Mouse (Mus musculus) limb, embryonic 12.5 days (tissue): ENCODE measurements around the gene Lrmda. TPM values are rescaled to one million over a fixed set of nuclear protein-coding genes. Genes with fewer than 3 reads are reported as not detected.

ENCODE experiments used
- ATAC-seq: fragments of 200-750 bp; cut with Nextera tagmentation; 2 replicates; pipeline ENCODE4 v1.8.0; 2017; ENCODE audit warnings: low read depth, moderate TSS enrichment; ENCODE audit not compliant: insufficient number of reproducible peaks, insufficient read depth, low FRiP score, low TSS enrichment
- H3K27ac ChIP-seq: fragments of 300-500 bp; sonication (generic); 2 replicates; pipeline ENCODE4 v1.5.1; 2016; ENCODE audit warnings: mild to moderate bottlenecking, moderate library complexity
- H3K27me3 ChIP-seq: fragments of 300-500 bp; sonication (generic); 2 replicates; pipeline ENCODE4 v1.6.1; 2016; ENCODE audit warnings: mild to moderate bottlenecking, moderate library complexity
- H3K36me3 ChIP-seq: fragments of 300-500 bp; sonication (generic); 2 replicates; pipeline ENCODE4 v1.6.1; 2016; ENCODE audit warnings: mild to moderate bottlenecking, moderate library complexity
- H3K4me1 ChIP-seq: fragments of 300-500 bp; sonication (generic); replicated peaks from 2 replicates; pipeline ENCODE4 v1.6.1; 2016
- H3K4me2 ChIP-seq: fragments of 300-500 bp; sonication (generic); 2 replicates; pipeline ENCODE4 v1.6.1; 2016; ENCODE audit warnings: mild to moderate bottlenecking, moderate library complexity
- H3K4me3 ChIP-seq: fragments of 300-500 bp; sonication (generic); replicated peaks from 2 replicates; pipeline ENCODE4 v1.5.1; 2016; ENCODE audit warnings: mild to moderate bottlenecking
- H3K9ac ChIP-seq: fragments of 300-500 bp; sonication (generic); replicated peaks from 2 replicates; pipeline ENCODE4 v1.6.1; 2016; ENCODE audit warnings: mild to moderate bottlenecking, moderate library complexity
- H3K9me3 ChIP-seq: fragments of 300-500 bp; sonication (generic); 2 replicates; pipeline ENCODE4 v1.6.1; 2016; ENCODE audit warnings: mild to moderate bottlenecking, moderate library complexity
- WGBS: fragments of 180-500 bp; shearing (Covaris S2); methylation state at CpG from one replicate; pipeline ENCODE4 v1.1.7; 2016; 5-methylcytosine and 5-hydroxymethylcytosine counted together
- polyA plus RNA-seq: library from polyadenylated mRNA; unstranded; fragments of >200 nt; fragmentation: Nextera tagmentation; extraction: Ambion mirVana; gene quantifications from 2 replicates; pipeline ENCODE4 v1.2.1, GENCODE M21; 2016

Gene Lrmda
- polyA plus RNA-seq, 1 experiment from 2014 or later, result 0.41 TPM

DNA sequence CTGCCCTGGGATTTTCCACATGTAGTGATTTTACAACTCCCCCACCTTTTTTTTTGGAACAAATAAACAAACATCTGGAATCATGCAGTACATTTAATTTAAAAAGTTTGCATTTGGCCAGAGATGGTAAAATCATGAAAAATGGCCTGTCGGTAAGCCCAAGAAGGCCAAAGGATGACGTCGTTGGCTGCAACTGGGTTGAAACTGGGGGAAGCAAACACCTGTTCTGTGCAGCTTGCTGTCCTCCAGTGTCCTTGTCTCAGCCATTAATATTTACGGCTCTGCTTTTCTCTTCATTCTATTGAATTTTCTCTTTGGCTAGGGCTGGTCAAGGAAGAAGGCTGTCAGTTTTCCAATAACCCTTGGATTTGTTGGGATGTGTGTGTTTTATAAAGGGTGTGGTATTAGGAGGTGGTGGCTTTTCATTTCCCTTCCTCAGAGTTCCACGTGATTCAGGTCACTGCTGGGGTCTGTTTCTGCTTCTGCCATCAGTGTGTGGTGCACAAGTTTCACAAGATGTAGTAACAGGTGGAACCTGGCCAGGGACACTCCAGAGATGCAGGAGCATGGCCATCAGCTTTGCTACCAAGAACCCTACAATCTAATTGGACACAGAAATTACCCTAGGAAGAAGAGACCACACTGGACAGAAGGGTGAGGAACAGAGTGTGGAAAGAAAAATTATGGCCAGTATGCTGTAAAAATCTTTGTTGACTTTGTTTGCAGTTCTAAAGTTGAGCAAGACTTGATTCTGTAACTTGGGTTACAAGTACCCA, 827.7 kb downstream of the Lrmda start:
- no peak for ATAC-seq
- no peak overlapping the region for H3K4me2 ChIP-seq
- 61% methylated on average over 5 of the region's 5 CpGs for WGBS

GRCm38 (mm10) chr14:22849108-22849507, 829.6 kb downstream of the Lrmda start:
- no peak for ATAC-seq
- WGBS, result 89% methylated on average over 2 of the region's 2 CpGs
- no peaks in the 10 kb centered on the region for H3K9me3 ChIP-seq
- H3K4me3 ChIP-seq, result no peak overlapping the region
- no peak overlapping the region for H3K27ac ChIP-seq
- H3K9ac ChIP-seq, result no peak overlapping the region
- H3K27me3 ChIP-seq, result no peaks in the 10 kb centered on the region
- no peak overlapping the region for H3K4me2 ChIP-seq
- peaks cover 8% of the 10 kb centered on the region; the same call in 1 of the 2 replicates for H3K4me1 ChIP-seq
- no peaks in the 10 kb centered on the region for H3K36me3 ChIP-seq

More for the DNA sequence above, 827.7 kb downstream of the Lrmda start:
- H3K4me1 ChIP-seq, result peaks cover 8% of the 10 kb centered on the region; the same call in 1 of the 2 replicates
- H3K27ac ChIP-seq, result no peak overlapping the region
- H3K9me3 ChIP-seq, result no peaks in the 10 kb centered on the region
- no peaks in the 10 kb centered on the region for H3K36me3 ChIP-seq
- H3K27me3 ChIP-seq, result no peaks in the 10 kb centered on the region
- H3K9ac ChIP-seq, result no peak overlapping the region
- no peak overlapping the region for H3K4me3 ChIP-seq

GRCm38 (mm10) chr14:22860631-22861030, 841.1 kb downstream of the Lrmda start:
- Histone ChIP-seq H3K4me3 (no peak overlapping the region), H3K9ac (no peak overlapping the region), H3K9me3 (no peaks in the 10 kb centered on the region), H3K27me3 (peaks cover 6% of the 10 kb centered on the region), H3K36me3 (no peaks in the 10 kb centered on the region), H3K27ac (no peak overlapping the region), H3K4me2 (no peak overlapping the region), H3K4me1 (peaks cover 15% of the 10 kb centered on the region)
- ATAC-seq, result no peak
- WGBS, result 67% methylated on average over 4 of the region's 4 CpGs

DNA sequence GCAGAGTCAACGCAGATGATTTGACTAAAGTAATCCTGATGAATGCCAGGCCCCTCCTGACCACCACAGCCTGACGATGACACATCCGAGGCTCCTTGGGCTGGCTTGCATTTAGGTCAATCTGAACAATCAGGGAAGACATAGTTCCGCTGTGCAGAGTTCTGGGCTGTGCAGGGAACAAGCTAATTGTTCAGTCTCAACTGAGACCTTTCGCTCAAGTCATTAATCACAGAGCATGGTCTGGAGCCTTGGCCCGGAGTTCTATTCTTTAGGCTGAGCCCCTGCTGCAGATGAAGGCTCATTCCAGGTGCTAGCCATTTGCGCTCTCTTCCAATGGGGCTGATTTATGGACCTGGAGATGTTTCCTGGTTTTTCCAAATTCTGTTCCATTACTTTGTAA, 844.6 kb downstream of the Lrmda start:
- Histone ChIP-seq H3K36me3 (no peaks in the 10 kb centered on the region), H3K4me2 (no peak overlapping the region), H3K9me3 (no peaks in the 10 kb centered on the region), H3K9ac (no peak overlapping the region), H3K4me3 (no peak overlapping the region), H3K27ac (peak overlapping the region; percentile 14; the same call in 1 of the 2 replicates), H3K4me1 (peaks cover 15% of the 10 kb centered on the region; the same call in 1 of the 2 replicates), H3K27me3 (peaks cover 6% of the 10 kb centered on the region)
- 20% methylated on average over 7 of the region's 7 CpGs for whole genome bisulfite sequencing
- ATAC-seq, result peak; percentile 66; the same call in 1 of the 2 replicates

GRCm38 (mm10) chr14:22874584-22874983, 855.1 kb downstream of the Lrmda start:
- H3K36me3 ChIP-seq, result no peaks in the 10 kb centered on the region
- 75% methylated on average over 3 of the region's 3 CpGs for WGBS
- no peaks in the 10 kb centered on the region for H3K9me3 ChIP-seq
- no peak for ATAC-seq
- no peaks in the 10 kb centered on the region for H3K27me3 ChIP-seq
- H3K4me2 ChIP-seq, result no peak overlapping the region
- no peak overlapping the region for H3K27ac ChIP-seq
- H3K9ac ChIP-seq, result no peak overlapping the region
- no peak overlapping the region for H3K4me3 ChIP-seq
- no peaks in the 10 kb centered on the region for H3K4me1 ChIP-seq

DNA sequence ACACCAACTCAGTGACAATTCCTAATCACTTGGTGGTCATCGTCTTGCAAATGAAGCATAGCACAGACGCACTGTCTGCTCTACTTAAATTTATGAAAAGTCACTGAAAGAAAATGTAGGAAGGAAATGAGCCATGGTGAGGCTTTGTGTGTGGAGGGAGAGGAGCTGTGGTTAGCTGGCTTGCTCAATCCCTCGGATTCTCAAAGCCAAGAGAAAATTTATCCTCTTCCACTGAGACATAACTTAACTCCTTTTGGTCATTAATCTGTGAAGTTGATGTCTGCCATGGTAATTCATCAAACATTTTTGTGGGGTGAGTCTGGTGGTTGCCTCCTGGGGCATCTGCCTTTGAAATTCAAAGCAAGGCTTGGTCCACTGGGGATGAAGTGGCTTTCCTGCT, 867.7 kb downstream of the Lrmda start:
- H3K36me3 ChIP-seq, result no peaks in the 10 kb centered on the region
- ATAC-seq, result no peak
- peaks cover 6% of the 10 kb centered on the region; the same call in 1 of the 2 replicates for H3K27me3 ChIP-seq
- H3K4me3 ChIP-seq, result no peak overlapping the region
- no peak overlapping the region for H3K27ac ChIP-seq
- no peak overlapping the region for H3K4me2 ChIP-seq
- 78% methylated on average over 3 of the region's 3 CpGs for WGBS
- H3K9ac ChIP-seq, result no peak overlapping the region
- H3K4me1 ChIP-seq, result 0 out of 2 replicates have a peak, but pooled peaks cover 3% of the 10 kb centered on the region
- no peaks in the 10 kb centered on the region for H3K9me3 ChIP-seq

DNA sequence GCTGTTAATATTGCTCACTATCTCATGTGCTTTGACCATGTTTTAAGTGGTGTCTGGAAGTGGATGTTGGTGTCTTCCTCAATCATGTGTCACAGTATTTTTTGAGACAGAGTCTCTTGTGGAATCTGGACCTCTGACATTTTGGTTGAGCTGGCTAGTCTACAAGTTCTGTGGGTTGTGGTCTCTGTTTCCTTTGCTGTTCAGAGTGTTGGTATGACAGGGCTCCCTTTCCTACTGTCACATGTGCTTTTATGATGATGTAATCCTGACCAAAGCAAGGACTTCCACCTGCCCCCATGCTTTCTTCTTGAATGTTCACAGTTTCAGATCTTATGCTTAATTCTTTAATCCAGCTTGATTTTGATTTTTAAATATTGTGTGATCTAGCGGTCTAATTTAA, 879.8 kb downstream of the Lrmda start:
- H3K9me3 ChIP-seq, result no peaks in the 10 kb centered on the region
- WGBS, result 92% methylated on average over 1 of the region's 1 CpGs
- H3K4me3 ChIP-seq, result no peak overlapping the region
- H3K4me1 ChIP-seq, result no peaks in the 10 kb centered on the region
- H3K36me3 ChIP-seq, result no peaks in the 10 kb centered on the region
- no peak for ATAC-seq
- no peak overlapping the region for H3K9ac ChIP-seq
- H3K27me3 ChIP-seq, result no peaks in the 10 kb centered on the region
- H3K27ac ChIP-seq, result no peak overlapping the region
- no peak overlapping the region for H3K4me2 ChIP-seq

- no peaks in the 10 kb centered on the region for H3K36me3 ChIP-seq
- peaks cover 17% of the 10 kb centered on the region for H3K4me1 ChIP-seq
- H3K4me3 ChIP-seq, result no peak overlapping the region
- no peaks in the 10 kb centered on the region for H3K9me3 ChIP-seq
- H3K9ac ChIP-seq, result no peak overlapping the region
- 90% methylated on average over 1 of the region's 1 CpGs for WGBS
- H3K27ac ChIP-seq, result no peak overlapping the region
- no peaks in the 10 kb centered on the region for H3K27me3 ChIP-seq
- no peak for ATAC-seq
- H3K4me2 ChIP-seq, result no peak overlapping the region
These were observed 882.6 kb downstream of the Lrmda start for GRCm38 (mm10) chr14:22902116-22902515.

- 96% methylated on average over 2 of the region's 2 CpGs for WGBS
- no peak for ATAC-seq
These were observed 883.4 kb downstream of the Lrmda start for GRCm38 (mm10) chr14:22902914-22903313.

DNA sequence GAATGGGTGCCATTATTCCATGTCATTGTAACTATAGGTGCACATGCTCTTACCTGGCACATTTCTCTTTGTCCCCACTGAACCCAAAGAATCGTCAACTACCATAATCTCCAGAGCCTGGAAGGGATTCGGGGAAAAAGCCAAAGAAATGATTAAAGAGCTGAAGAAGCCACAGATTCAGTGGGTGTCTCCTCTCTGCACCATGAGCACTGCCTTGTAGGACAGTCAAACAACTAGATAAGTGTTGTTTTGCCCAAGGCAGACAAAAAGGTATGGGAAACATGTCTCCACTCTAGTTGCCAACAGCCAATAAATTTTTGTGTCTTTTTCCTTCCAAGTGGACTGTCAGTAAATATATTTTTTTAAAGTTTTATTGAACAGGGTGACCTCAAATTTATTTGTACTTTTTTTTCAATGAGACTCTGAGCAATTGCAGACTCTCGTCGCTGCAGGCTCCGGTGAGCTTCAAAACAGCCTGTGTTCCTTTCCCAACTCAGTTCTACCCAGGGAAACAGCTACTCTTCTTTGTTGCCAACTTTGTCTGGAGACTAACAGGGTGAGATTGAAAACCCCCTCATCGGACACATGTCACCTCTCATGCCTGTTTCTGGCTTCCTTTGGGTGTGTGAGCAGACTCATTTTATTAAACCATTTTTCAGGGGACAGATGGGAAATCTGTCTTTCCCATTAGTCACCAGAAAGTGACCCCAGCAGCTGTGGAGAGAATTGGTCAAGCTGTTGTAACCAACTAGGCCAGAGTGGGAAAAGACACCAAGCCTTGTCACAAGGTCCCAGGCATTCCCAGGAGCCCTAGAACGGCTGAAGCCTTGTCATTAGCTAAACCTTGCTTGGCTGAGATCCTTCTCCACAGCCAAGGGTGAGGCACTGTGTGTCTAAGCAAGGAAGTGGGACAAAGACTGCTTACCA, 886.5 kb downstream of the Lrmda start:
- H3K27me3 ChIP-seq, result no peaks in the 10 kb centered on the region
- no peaks in the 10 kb centered on the region for H3K36me3 ChIP-seq
- H3K27ac ChIP-seq, result peak overlapping the region; percentile 77
- H3K4me1 ChIP-seq, result peaks cover 37% of the 10 kb centered on the region
- no peak for ATAC-seq
- no peak overlapping the region for H3K9ac ChIP-seq
- H3K9me3 ChIP-seq, result no peaks in the 10 kb centered on the region
- H3K4me3 ChIP-seq, result no peak overlapping the region
- H3K4me2 ChIP-seq, result no peak overlapping the region
- WGBS, result 55% methylated on average over 7 of the region's 7 CpGs

More at GRCm38 (mm10) chr14:22902914-22903313, 883.4 kb downstream of the Lrmda start:
- H3K36me3 ChIP-seq, result no peaks in the 10 kb centered on the region
- H3K4me1 ChIP-seq, result peaks cover 25% of the 10 kb centered on the region
- H3K9me3 ChIP-seq, result no peaks in the 10 kb centered on the region
- no peak overlapping the region for H3K27ac ChIP-seq
- H3K9ac ChIP-seq, result no peak overlapping the region
- H3K4me3 ChIP-seq, result no peak overlapping the region
- H3K27me3 ChIP-seq, result no peaks in the 10 kb centered on the region
- H3K4me2 ChIP-seq, result no peak overlapping the region

DNA sequence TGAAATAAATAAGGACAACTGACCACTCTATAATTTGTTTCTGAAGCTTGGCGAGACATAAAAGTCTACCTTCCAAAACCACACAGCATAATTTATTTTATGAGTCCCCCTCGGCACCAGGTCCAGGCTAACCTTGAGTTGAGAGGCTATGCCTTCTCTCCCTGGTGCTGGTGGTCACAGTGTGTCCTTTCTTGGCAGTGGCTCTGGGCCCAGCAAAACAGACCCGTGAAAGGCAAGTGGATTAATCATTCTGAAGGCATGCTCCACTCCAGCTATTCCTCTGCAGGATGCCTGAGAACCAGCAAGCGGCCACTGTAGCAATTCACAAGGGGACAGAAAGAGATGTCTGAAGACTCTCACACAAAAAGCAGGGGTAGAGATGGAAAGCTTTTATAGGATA, 887.2 kb downstream of the Lrmda start:
- Histone ChIP-seq H3K4me3 (no peak overlapping the region), H3K27ac (peak overlapping the region; percentile 77), H3K9me3 (no peaks in the 10 kb centered on the region), H3K4me2 (no peak overlapping the region), H3K27me3 (no peaks in the 10 kb centered on the region), H3K9ac (no peak overlapping the region), H3K36me3 (no peaks in the 10 kb centered on the region), H3K4me1 (peaks cover 37% of the 10 kb centered on the region)
- WGBS, result 23% methylated on average over 4 of the region's 4 CpGs
- ATAC-seq, result 0 out of 2 replicates have a peak, but pooled peaks have one; percentile 29
